Mouse (Mus musculus): ENCODE measurements at regions not wholly inside any gene's neighbourhood (a gene's known extent, or its start where the extent isn't known, plus 50 kb on each side); places are given as distances from the start of the nearest gene placed in this dataset.

GRCm38 (mm10) chr2:124918986-124919761 lies 148.8 kb upstream of the Slc24a5 start:
- Histone ChIP-seq H3K27me3 (no peaks in the 10 kb centered on the region), H3K9ac (no peak overlapping the region), H3K4me2 (no peak overlapping the region), H3K4me1 (replicated peaks) (peaks cover 24% of the 10 kb centered on the region), H3K36me3 (no peaks in the 10 kb centered on the region), H3K9me3 (replicated peaks) (no peaks in the 10 kb centered on the region), H3K4me3 (no peak overlapping the region), H3K27ac (peak overlapping the region; percentile 43; the same call in 1 of the 2 replicates)
- peak; percentile 60 for ATAC-seq (replicated peaks; ENCODE audit: insufficient number of reproducible peaks, insufficient read depth, low FRiP score, low read depth)
- 62% methylated on average over 7 of the region's 7 CpGs for WGBS

- peaks cover 24% of the 10 kb centered on the region for H3K4me1 ChIP-seq (replicated peaks)
- no peaks in the 10 kb centered on the region for H3K27me3 ChIP-seq
- no peak overlapping the region for H3K4me2 ChIP-seq
- 25% methylated on average over 1 of the region's 1 CpGs for WGBS
- H3K36me3 ChIP-seq, result no peaks in the 10 kb centered on the region
- peak overlapping the region; percentile 76 for H3K27ac ChIP-seq
- ATAC-seq (replicated peaks; ENCODE audit: insufficient number of reproducible peaks, insufficient read depth, low FRiP score, low read depth), result peak; percentile 43; the same call in 1 of the 2 replicates
- H3K4me3 ChIP-seq, result no peak overlapping the region
- no peaks in the 10 kb centered on the region for H3K9me3 ChIP-seq (replicated peaks)
- no peak overlapping the region for H3K9ac ChIP-seq
These were observed 148.1 kb upstream of the Slc24a5 start for GRCm38 (mm10) chr2:124919762-124920255.

- 6% methylated on average over 2 of the region's 2 CpGs for WGBS
- H3K27me3 ChIP-seq, result no peaks in the 10 kb centered on the region
These were observed 147.7 kb upstream of the Slc24a5 start for GRCm38 (mm10) chr2:124920265-124920664.

GRCm38 (mm10) chr2:124927882-124928758 lies 139.8 kb upstream of the Slc24a5 start:
- Histone ChIP-seq H3K27me3 (no peaks in the 10 kb centered on the region), H3K4me2 (no peak overlapping the region), H3K9me3 (replicated peaks) (no peaks in the 10 kb centered on the region), H3K4me1 (replicated peaks) (no peaks in the 10 kb centered on the region), H3K4me3 (no peak overlapping the region), H3K36me3 (no peaks in the 10 kb centered on the region), H3K27ac (no peak overlapping the region), H3K9ac (no peak overlapping the region)
- 83% methylated on average over 10 of the region's 10 CpGs for WGBS
- ATAC-seq (replicated peaks; ENCODE audit: insufficient number of reproducible peaks, insufficient read depth, low FRiP score, low read depth), result no peak

More at GRCm38 (mm10) chr2:124920265-124920664, 147.7 kb upstream of the Slc24a5 start:
- H3K36me3 ChIP-seq, result no peaks in the 10 kb centered on the region
- H3K27ac ChIP-seq, result peak overlapping the region; percentile 76
- H3K4me3 ChIP-seq, result no peak overlapping the region
- peaks cover 24% of the 10 kb centered on the region for H3K4me1 ChIP-seq (replicated peaks)
- H3K4me2 ChIP-seq, result no peak overlapping the region
- peak; percentile 69; the same call in 1 of the 2 replicates for ATAC-seq (replicated peaks; ENCODE audit: insufficient number of reproducible peaks, insufficient read depth, low FRiP score, low read depth)
- no peak overlapping the region for H3K9ac ChIP-seq
- no peaks in the 10 kb centered on the region for H3K9me3 ChIP-seq (replicated peaks)

- Histone ChIP-seq H3K27ac (no peak overlapping the region), H3K9me3 (replicated peaks) (no peaks in the 10 kb centered on the region), H3K4me3 (no peak overlapping the region), H3K36me3 (no peaks in the 10 kb centered on the region), H3K27me3 (no peaks in the 10 kb centered on the region), H3K4me2 (no peak overlapping the region), H3K4me1 (replicated peaks) (no peaks in the 10 kb centered on the region), H3K9ac (no peak overlapping the region)
- 65% methylated on average over 5 of the region's 5 CpGs for WGBS
- ATAC-seq (replicated peaks; ENCODE audit: insufficient number of reproducible peaks, insufficient read depth, low FRiP score, low read depth), result no peak
These were observed 139.2 kb upstream of the Slc24a5 start for GRCm38 (mm10) chr2:124928759-124929113.

GRCm38 (mm10) chr2:124930719-124931118 lies 137.2 kb upstream of the Slc24a5 start:
- no peak overlapping the region for H3K4me3 ChIP-seq
- no peak overlapping the region for H3K9ac ChIP-seq
- no peak overlapping the region for H3K27ac ChIP-seq
- no peaks in the 10 kb centered on the region for H3K36me3 ChIP-seq
- no peaks in the 10 kb centered on the region for H3K4me1 ChIP-seq (replicated peaks)
- H3K27me3 ChIP-seq, result no peaks in the 10 kb centered on the region
- WGBS, result 84% methylated on average over 7 of the region's 7 CpGs
- ATAC-seq (replicated peaks; ENCODE audit: insufficient number of reproducible peaks, insufficient read depth, low FRiP score, low read depth), result no peak
- no peak overlapping the region for H3K4me2 ChIP-seq
- H3K9me3 ChIP-seq (replicated peaks), result no peaks in the 10 kb centered on the region

GRCm38 (mm10) chr2:124932566-124932965 lies 135.4 kb upstream of the Slc24a5 start:
- Histone ChIP-seq H3K27ac (no peak overlapping the region), H3K27me3 (no peaks in the 10 kb centered on the region), H3K4me1 (replicated peaks) (no peaks in the 10 kb centered on the region), H3K9me3 (replicated peaks) (no peaks in the 10 kb centered on the region), H3K4me2 (no peak overlapping the region), H3K9ac (no peak overlapping the region), H3K4me3 (no peak overlapping the region), H3K36me3 (no peaks in the 10 kb centered on the region)
- no peak for ATAC-seq (replicated peaks; ENCODE audit: insufficient number of reproducible peaks, insufficient read depth, low FRiP score, low read depth)
- 72% methylated on average over 6 of the region's 6 CpGs for WGBS

GRCm38 (mm10) chr2:124933876-124934275 lies 134.0 kb upstream of the Slc24a5 start:
- H3K4me1 ChIP-seq (replicated peaks), result no peaks in the 10 kb centered on the region
- no peaks in the 10 kb centered on the region for H3K27me3 ChIP-seq
- H3K27ac ChIP-seq, result no peak overlapping the region
- WGBS, result 73% methylated on average over 1 of the region's 1 CpGs
- no peak overlapping the region for H3K9ac ChIP-seq
- H3K4me3 ChIP-seq, result no peak overlapping the region
- no peaks in the 10 kb centered on the region for H3K9me3 ChIP-seq (replicated peaks)
- no peaks in the 10 kb centered on the region for H3K36me3 ChIP-seq
- no peak for ATAC-seq (replicated peaks; ENCODE audit: insufficient number of reproducible peaks, insufficient read depth, low FRiP score, low read depth)
- H3K4me2 ChIP-seq, result no peak overlapping the region

- no peaks in the 10 kb centered on the region for H3K4me1 ChIP-seq (replicated peaks)
- no peaks in the 10 kb centered on the region for H3K9me3 ChIP-seq (replicated peaks)
- WGBS, result 55% methylated on average over 2 of the region's 2 CpGs
- H3K27ac ChIP-seq, result no peak overlapping the region
- no peak overlapping the region for H3K9ac ChIP-seq
- no peak overlapping the region for H3K4me3 ChIP-seq
- H3K4me2 ChIP-seq, result no peak overlapping the region
- no peaks in the 10 kb centered on the region for H3K27me3 ChIP-seq
- no peak for ATAC-seq (replicated peaks; ENCODE audit: insufficient number of reproducible peaks, insufficient read depth, low FRiP score, low read depth)
- H3K36me3 ChIP-seq, result no peaks in the 10 kb centered on the region
These were observed 119.6 kb upstream of the Slc24a5 start for GRCm38 (mm10) chr2:124948263-124948781.

GRCm38 (mm10) chr2:124948812-124949211 lies 119.1 kb upstream of the Slc24a5 start:
- WGBS, result 59% methylated on average over 9 of the region's 9 CpGs
- no peak overlapping the region for H3K9ac ChIP-seq
- H3K27ac ChIP-seq, result no peak overlapping the region
- H3K4me2 ChIP-seq, result no peak overlapping the region
- no peaks in the 10 kb centered on the region for H3K9me3 ChIP-seq (replicated peaks)
- no peaks in the 10 kb centered on the region for H3K36me3 ChIP-seq
- no peaks in the 10 kb centered on the region for H3K27me3 ChIP-seq
- no peaks in the 10 kb centered on the region for H3K4me1 ChIP-seq (replicated peaks)
- no peak overlapping the region for H3K4me3 ChIP-seq
- no peak for ATAC-seq (replicated peaks; ENCODE audit: insufficient number of reproducible peaks, insufficient read depth, low FRiP score, low read depth)

- WGBS, result 73% methylated on average over 4 of the region's 4 CpGs
- no peaks in the 10 kb centered on the region for H3K9me3 ChIP-seq (replicated peaks)
- no peaks in the 10 kb centered on the region for H3K27me3 ChIP-seq
- H3K4me1 ChIP-seq (replicated peaks), result no peaks in the 10 kb centered on the region
- ATAC-seq (replicated peaks; ENCODE audit: insufficient number of reproducible peaks, insufficient read depth, low FRiP score, low read depth), result no peak
- no peak overlapping the region for H3K4me2 ChIP-seq
- H3K9ac ChIP-seq, result no peak overlapping the region
- no peak overlapping the region for H3K27ac ChIP-seq
- no peak overlapping the region for H3K4me3 ChIP-seq
- H3K36me3 ChIP-seq, result no peaks in the 10 kb centered on the region
These were observed 115.7 kb upstream of the Slc24a5 start for GRCm38 (mm10) chr2:124952212-124952611.

All from heart, embryonic 15.5 days (tissue).